Mouse (Mus musculus) urinary bladder, postnatal 10 days (tissue): ENCODE results near the gene Rab31.
"Not testable (repeated sequence)": the region's sequence is repeated elsewhere in the genome, so short reads cannot be mapped to it uniquely, and the experiment has no call there.

ENCODE experiments used
- DNase-seq: peaks from one replicate; pipeline ENCODE4 v3.0.0; 2022; ENCODE audit warnings: low spot score

Rab31 gene

GRCm38 (mm10) chr17:65628823-65629532 is 143.6 kb downstream of the Rab31 start:
- DNase-seq = not testable (repeated sequence)

GRCm38 (mm10) chr17:65626301-65626700 is 146.3 kb downstream of the Rab31 start:
- DNase-seq = no peak

- DNase-seq = no peak
Observed at GRCm38 (mm10) chr17:65625563-65625962, 147.0 kb downstream of the Rab31 start.

- no peak for DNase-seq
Observed at GRCm38 (mm10) chr17:65623130-65623529, 149.4 kb downstream of the Rab31 start.

- DNase-seq = no peak
Observed at GRCm38 (mm10) chr17:65618431-65618830, 154.1 kb downstream of the Rab31 start.

GRCm38 (mm10) chr17:65615678-65616077 is 156.9 kb downstream of the Rab31 start:
- DNase-seq = no peak

GRCm38 (mm10) chr17:65614431-65614830 is 158.1 kb downstream of the Rab31 start:
- DNase-seq = no peak

- peak; percentile 95 for DNase-seq
Observed at GRCm38 (mm10) chr17:65613463-65614412, 158.8 kb downstream of the Rab31 start, which contains the start of gene Vapa. TSS of gene Vapa (minus strand) at chr17:65613555.

GRCm38 (mm10) chr17:65613142-65613462 is 159.4 kb downstream of the Rab31 start:
- DNase-seq = peak; percentile 13

- DNase-seq = peak; percentile 11
Observed at GRCm38 (mm10) chr17:65612391-65613141, 160.0 kb downstream of the Rab31 start.

GRCm38 (mm10) chr17:65611721-65612120 is 160.8 kb downstream of the Rab31 start:
- no peak for DNase-seq

- no peak for DNase-seq
Observed at GRCm38 (mm10) chr17:65608743-65609142, 163.8 kb downstream of the Rab31 start.

GRCm38 (mm10) chr17:65608312-65608687 is 164.3 kb downstream of the Rab31 start:
- DNase-seq = no peak

- DNase-seq = no peak
Observed at GRCm38 (mm10) chr17:65607574-65608311, 164.8 kb downstream of the Rab31 start.

GRCm38 (mm10) chr17:65606014-65606413 is 166.5 kb downstream of the Rab31 start:
- no peak for DNase-seq

- DNase-seq = no peak
Observed at GRCm38 (mm10) chr17:65604892-65605291, 167.7 kb downstream of the Rab31 start.

- DNase-seq = no peak
Observed at GRCm38 (mm10) chr17:65604315-65604714, 168.2 kb downstream of the Rab31 start.
